Mouse (Mus musculus) B cell, adult 67 days (primary cell): Measurements from ENCODE around the gene Serping1. TPM values are rescaled to one million over a fixed set of nuclear protein-coding genes. Genes with fewer than 3 reads are reported as not detected.

ENCODE experiments used
- total RNA-seq, 2 experiments: library from RNA; stranded (reverse); gene quantifications; 4 replicates each; pipeline ENCODE4 v1.2.4; 2023

Gene Serping1
- total RNA-seq = under 1 TPM in 1 of 2 experiments, not detected in 1; 0.29 TPM

DNA sequence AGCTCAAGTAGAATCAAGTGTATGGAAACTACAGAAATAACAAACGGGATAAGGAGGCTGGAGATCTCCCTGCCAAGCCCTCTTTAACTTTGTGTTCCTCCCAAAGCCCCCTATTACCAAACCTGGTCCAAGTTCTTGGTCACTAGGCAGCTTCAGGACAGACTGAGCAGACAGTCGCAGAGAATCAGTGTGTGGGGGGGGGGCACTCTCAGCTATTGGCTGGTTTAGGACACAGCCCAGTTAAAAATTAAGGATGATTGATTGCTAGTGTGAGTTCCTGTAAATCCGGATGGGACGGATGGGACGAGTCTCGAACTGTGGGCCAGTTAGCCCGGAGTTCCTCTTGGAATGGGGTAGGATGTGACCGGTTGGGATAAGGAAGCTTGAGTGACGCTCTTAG, at the start of gene Serping1:
Gene Serping1, minus strand, starts transcription at position 204 of the 400 bp plus-strand sequence.

DNA sequence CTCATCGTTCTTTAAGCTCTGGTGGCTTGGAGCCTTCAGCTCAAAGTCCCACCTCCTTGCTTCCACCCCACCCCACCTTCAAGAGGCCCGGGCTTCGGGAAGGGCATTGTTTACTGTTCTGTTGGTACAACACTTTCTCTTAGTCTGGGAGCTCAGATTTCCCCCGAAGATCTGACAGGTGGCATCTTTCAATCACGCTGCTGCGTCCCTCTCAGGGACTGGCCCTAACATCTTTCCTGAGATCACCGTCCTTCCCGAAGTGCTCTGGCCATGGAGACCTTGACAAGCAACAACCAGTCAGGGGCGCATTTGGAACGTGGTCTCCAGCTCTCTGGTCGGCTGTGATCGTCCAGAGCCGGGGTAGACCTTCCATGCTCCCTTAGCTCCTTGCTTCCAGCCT, 47.3 kb upstream of the Serping1 start, which contains the start of gene Smtnl1:
Gene Smtnl1, minus strand, starts transcription at position 101 of the 400 bp plus-strand sequence.

GRCm38 (mm10) chr2:84798493-84798921, 23.3 kb upstream of the Serping1 start, which contains the start of gene Ube2l6:
TSS of gene Ube2l6 (plus strand) at chr2:84798828.

DNA sequence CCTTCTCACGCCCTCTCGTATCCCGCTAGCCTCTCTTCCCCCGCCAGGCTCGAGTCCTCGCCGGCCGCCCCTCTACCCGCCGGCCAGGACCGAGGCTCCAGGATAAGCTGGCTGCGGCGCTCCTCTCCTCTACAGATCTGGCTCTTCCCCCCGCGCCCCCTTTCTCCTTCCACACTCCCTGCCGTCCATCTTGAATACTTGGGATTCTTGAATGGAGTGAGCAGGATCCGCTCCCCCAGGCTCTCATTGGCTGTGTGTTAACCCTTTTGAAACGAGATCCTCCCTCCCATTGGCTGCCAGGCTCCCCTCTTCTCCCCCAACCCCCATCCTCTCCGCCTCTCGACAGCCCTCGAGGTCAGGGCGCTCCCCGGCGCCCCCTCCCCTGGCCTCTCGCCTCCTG, 31.7 kb downstream of the Serping1 start, which contains the start of gene Gm19426:
Gene Gm19426, minus strand, starts transcription at position 95 of the 400 bp plus-strand sequence.

GRCm38 (mm10) chr2:84733579-84734300, 41.5 kb downstream of the Serping1 start, which contains the start of gene Ypel4:
TSS of gene Ypel4 (plus strand) at chr2:84734058.

GRCm38 (mm10) chr2:84727172-84727858, 47.9 kb downstream of the Serping1 start, which contains the start of gene Clp1:
TSS of gene Clp1 (minus strand) at chr2:84727350.

Other genes starting within 250 kb of the Serping1 start
- 1 to 10 TPM; 3.5 to 4.8 TPM for gene Ctnnd1, start 124.7 kb downstream of the Serping1 start, total RNA-seq
- not detected for gene Btbd18, start 116.4 kb downstream of the Serping1 start, total RNA-seq
- gene Selenoh, start 104.7 kb downstream of the Serping1 start, total RNA-seq = 10 to 100 TPM; 41.3 to 53.3 TPM
- gene Gm28635, start 97.4 kb downstream of the Serping1 start, total RNA-seq = not detected
- gene Med19, start 97.0 kb downstream of the Serping1 start, total RNA-seq = 10 to 100 TPM; 19.3 to 19.8 TPM
- gene Tmx2, start 96.3 kb downstream of the Serping1 start, total RNA-seq = 10 to 100 TPM; 46.0 to 47.6 TPM
- gene Zdhhc5, start 60.3 kb downstream of the Serping1 start, total RNA-seq = 10 to 100 TPM; 58.9 to 60.5 TPM
- 10 to 100 TPM; 23.8 to 30.5 TPM for gene Clp1, start 48.1 kb downstream of the Serping1 start, total RNA-seq
- not detected for gene Ypel4, start 41.4 kb downstream of the Serping1 start, total RNA-seq
- gene Gm19426, start 31.8 kb downstream of the Serping1 start, total RNA-seq = not detected
- gene Ube2l6, start 23.4 kb upstream of the Serping1 start, total RNA-seq = 10 to 100 TPM; 11.8 to 13.3 TPM
- not detected for gene Smtnl1, start 47.2 kb upstream of the Serping1 start, total RNA-seq
- 10 to 100 TPM; 18.6 to 21.9 TPM for gene Timm10, start 51.6 kb upstream of the Serping1 start, total RNA-seq
- gene Slc43a1, start 63.4 kb upstream of the Serping1 start, total RNA-seq = 1 to 10 TPM; 5.4 to 8.1 TPM
- under 1 TPM in 1 of 2 experiments, not detected in 1; 0.55 TPM for gene Rtn4rl2, start 111.3 kb upstream of the Serping1 start, total RNA-seq
- gene Slc43a3, start 161.1 kb upstream of the Serping1 start, total RNA-seq = 1 to 10 TPM; 5.3 to 7.5 TPM
- gene Prg2, start 205.0 kb upstream of the Serping1 start, total RNA-seq = 1 to 10 TPM in 1 of 2 experiments, not detected in 1; 1.4 TPM
- gene Prg3, start 212.8 kb upstream of the Serping1 start, total RNA-seq = not detected